Mouse (Mus musculus): Measurements from ENCODE around the gene Ssbp3. TPM values are rescaled to one million over a fixed set of nuclear protein-coding genes. Genes with fewer than 3 reads are reported as not detected.

Ssbp3 gene
- polyA plus RNA-seq, 1 experiment from 2014 or later, result 143 TPM

GRCm38 (mm10) chr4:106924175-106924574 is 13.7 kb downstream of the Ssbp3 start:
- Histone ChIP-seq H3K27ac (replicated peaks) (no peak overlapping the region), H3K4me3 (no peak overlapping the region), H3K4me1 (replicated peaks) (peaks cover 52% of the 10 kb centered on the region), H3K9ac (no peak overlapping the region), H3K27me3 (no peaks in the 10 kb centered on the region), H3K9me3 (no peaks in the 10 kb centered on the region), H3K36me3 (peaks cover 35% of the 10 kb centered on the region), H3K4me2 (no peak overlapping the region)
- WGBS, result 96% methylated on average over 4 of the region's 4 CpGs
- no peak for ATAC-seq (ENCODE audit: low FRiP score, low read depth)

DNA sequence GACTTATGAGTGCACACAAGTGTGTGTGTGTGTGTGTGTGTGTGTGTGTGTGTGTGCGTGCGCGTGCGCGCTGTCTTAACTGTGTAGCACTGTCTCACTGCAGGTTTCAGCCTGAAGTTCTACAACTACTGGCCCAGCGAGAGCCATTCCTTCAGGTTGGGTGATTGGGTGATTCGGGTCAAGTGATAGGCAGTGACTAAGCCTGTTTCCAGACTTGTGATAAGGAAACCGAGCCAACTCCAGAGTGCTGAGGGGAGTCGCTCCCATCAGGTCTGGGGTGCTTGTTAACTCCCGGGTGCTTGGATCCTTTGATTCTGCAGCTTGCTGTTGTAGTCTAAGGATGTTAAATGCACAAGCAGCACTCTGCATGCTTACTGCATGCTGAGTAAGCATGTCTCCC is 14.4 kb downstream of the Ssbp3 start:
- Histone ChIP-seq H3K4me3 (no peak overlapping the region), H3K27ac (replicated peaks) (no peak overlapping the region), H3K4me1 (replicated peaks) (peaks cover 57% of the 10 kb centered on the region), H3K9me3 (no peaks in the 10 kb centered on the region), H3K9ac (no peak overlapping the region), H3K36me3 (peaks cover 28% of the 10 kb centered on the region), H3K4me2 (no peak overlapping the region), H3K27me3 (no peaks in the 10 kb centered on the region)
- ATAC-seq (ENCODE audit: low FRiP score, low read depth), result no peak
- WGBS, result 91% methylated on average over 10 of the region's 10 CpGs

- no peak overlapping the region for H3K4me2 ChIP-seq
- H3K36me3 ChIP-seq, result peaks cover 28% of the 10 kb centered on the region
- H3K27ac ChIP-seq (replicated peaks), result no peak overlapping the region
- H3K9ac ChIP-seq, result no peak overlapping the region
- ATAC-seq (ENCODE audit: low FRiP score, low read depth), result no peak
- H3K27me3 ChIP-seq, result no peaks in the 10 kb centered on the region
- 53% methylated on average over 9 of the region's 9 CpGs for WGBS
- H3K4me3 ChIP-seq, result no peak overlapping the region
- no peaks in the 10 kb centered on the region for H3K9me3 ChIP-seq
- H3K4me1 ChIP-seq (replicated peaks), result peaks cover 52% of the 10 kb centered on the region
These were observed 15.9 kb downstream of the Ssbp3 start for GRCm38 (mm10) chr4:106926401-106926800.

GRCm38 (mm10) chr4:106927034-106927433 is 16.5 kb downstream of the Ssbp3 start:
- Histone ChIP-seq H3K27me3 (no peaks in the 10 kb centered on the region), H3K4me1 (replicated peaks) (peaks cover 46% of the 10 kb centered on the region), H3K27ac (replicated peaks) (no peak overlapping the region), H3K4me3 (no peak overlapping the region), H3K9me3 (no peaks in the 10 kb centered on the region), H3K9ac (no peak overlapping the region), H3K36me3 (peaks cover 28% of the 10 kb centered on the region), H3K4me2 (no peak overlapping the region)
- no peak for ATAC-seq (ENCODE audit: low FRiP score, low read depth)
- WGBS, result 67% methylated on average over 6 of the region's 6 CpGs

DNA sequence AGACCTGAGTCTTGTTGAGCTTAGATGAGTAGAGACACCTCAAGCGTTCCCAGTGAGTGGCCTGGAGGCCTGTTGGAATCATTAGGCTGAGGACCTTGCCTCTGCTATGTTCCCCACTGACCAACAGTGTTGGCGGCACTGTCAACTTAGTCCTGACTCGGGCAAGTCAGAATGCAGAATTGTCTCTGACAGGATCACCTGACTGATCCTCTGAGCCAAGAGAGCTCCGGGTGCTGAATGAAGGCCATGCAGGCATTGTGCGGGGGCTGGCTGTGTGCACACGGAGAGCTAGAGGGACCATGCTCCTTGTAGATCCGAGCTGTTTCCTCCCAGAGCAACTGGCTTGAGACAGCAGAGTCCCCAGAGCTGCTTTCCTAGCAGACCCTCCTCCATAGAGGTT is 18.5 kb downstream of the Ssbp3 start:
- WGBS, result 56% methylated on average over 7 of the region's 7 CpGs
- Histone ChIP-seq H3K27me3 (no peaks in the 10 kb centered on the region), H3K4me1 (replicated peaks) (peaks cover 45% of the 10 kb centered on the region), H3K4me2 (no peak overlapping the region), H3K36me3 (peaks cover 13% of the 10 kb centered on the region; the same call in 1 of the 2 replicates), H3K27ac (replicated peaks) (no peak overlapping the region), H3K9ac (no peak overlapping the region), H3K4me3 (no peak overlapping the region), H3K9me3 (no peaks in the 10 kb centered on the region)
- no peak for ATAC-seq (ENCODE audit: low FRiP score, low read depth)

DNA sequence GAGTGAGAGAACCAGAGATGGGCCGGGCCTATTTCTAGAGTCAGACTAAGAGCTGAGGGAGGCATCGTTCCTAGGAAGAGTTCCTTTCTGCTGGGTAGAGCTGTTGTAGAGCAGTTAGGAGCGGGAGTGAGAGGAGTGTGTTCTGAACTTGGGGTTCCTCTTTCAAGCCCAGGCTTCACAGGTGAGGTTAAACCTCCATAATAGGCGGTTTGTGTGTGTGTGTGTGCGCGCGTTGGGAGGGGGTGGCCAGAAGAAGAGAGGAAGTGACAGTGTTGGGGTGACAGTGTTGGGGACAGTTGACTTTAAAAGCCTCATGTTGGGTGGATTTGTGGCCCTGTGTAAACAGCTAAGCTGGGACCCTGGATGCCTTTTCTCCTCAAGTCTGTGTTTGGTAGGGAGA is 22.1 kb downstream of the Ssbp3 start:
- no peak overlapping the region for H3K4me2 ChIP-seq
- H3K4me3 ChIP-seq, result no peak overlapping the region
- H3K9ac ChIP-seq, result no peak overlapping the region
- WGBS, result 94% methylated on average over 7 of the region's 7 CpGs
- no peak overlapping the region for H3K27ac ChIP-seq (replicated peaks)
- H3K36me3 ChIP-seq, result no peaks in the 10 kb centered on the region
- no peaks in the 10 kb centered on the region for H3K27me3 ChIP-seq
- peaks cover 64% of the 10 kb centered on the region for H3K4me1 ChIP-seq (replicated peaks)
- no peak for ATAC-seq (ENCODE audit: low FRiP score, low read depth)
- no peaks in the 10 kb centered on the region for H3K9me3 ChIP-seq

GRCm38 (mm10) chr4:106933813-106934482 is 23.4 kb downstream of the Ssbp3 start:
- WGBS, result 76% methylated on average over 9 of the region's 9 CpGs
- H3K4me2 ChIP-seq, result no peak overlapping the region
- H3K4me3 ChIP-seq, result no peak overlapping the region
- H3K27ac ChIP-seq (replicated peaks), result no peak overlapping the region
- H3K9me3 ChIP-seq, result no peaks in the 10 kb centered on the region
- no peaks in the 10 kb centered on the region for H3K36me3 ChIP-seq
- no peak overlapping the region for H3K9ac ChIP-seq
- ATAC-seq (ENCODE audit: low FRiP score, low read depth), result no peak
- no peaks in the 10 kb centered on the region for H3K27me3 ChIP-seq
- peaks cover 74% of the 10 kb centered on the region for H3K4me1 ChIP-seq (replicated peaks)

GRCm38 (mm10) chr4:106934931-106935582 is 24.6 kb downstream of the Ssbp3 start:
- H3K36me3 ChIP-seq, result no peaks in the 10 kb centered on the region
- H3K4me2 ChIP-seq, result no peak overlapping the region
- no peaks in the 10 kb centered on the region for H3K9me3 ChIP-seq
- H3K27ac ChIP-seq (replicated peaks), result 0 out of 2 replicates have a peak overlapping the region, but pooled peaks have one; percentile 44
- H3K4me3 ChIP-seq, result no peak overlapping the region
- no peak for ATAC-seq (ENCODE audit: low FRiP score, low read depth)
- no peaks in the 10 kb centered on the region for H3K27me3 ChIP-seq
- peaks cover 77% of the 10 kb centered on the region for H3K4me1 ChIP-seq (replicated peaks)
- 35% methylated on average over 12 of the region's 12 CpGs for WGBS
- H3K9ac ChIP-seq, result no peak overlapping the region

DNA sequence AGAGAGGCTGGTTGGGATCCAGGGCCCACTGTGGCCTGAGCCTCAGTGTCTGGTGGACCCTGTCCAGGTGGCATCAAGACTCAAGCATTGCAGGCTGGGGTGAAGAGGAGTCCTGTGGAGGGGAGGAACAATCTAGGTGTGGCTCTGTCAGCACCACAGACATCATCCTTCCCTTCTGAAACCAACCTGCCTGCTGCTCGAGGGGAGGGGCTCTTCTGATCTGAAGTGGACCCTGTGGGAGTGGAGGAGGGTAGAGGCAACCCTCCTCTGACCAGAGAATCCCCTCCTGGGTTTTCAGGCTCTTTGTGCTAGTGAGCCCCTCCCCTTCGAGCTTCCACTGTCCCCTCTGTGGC is 25.1 kb downstream of the Ssbp3 start:
- Histone ChIP-seq H3K4me2 (no peak overlapping the region), H3K9ac (no peak overlapping the region), H3K36me3 (no peaks in the 10 kb centered on the region), H3K9me3 (no peaks in the 10 kb centered on the region), H3K4me3 (no peak overlapping the region), H3K27ac (replicated peaks) (peak overlapping the region; percentile 44; the same call in 1 of the 2 replicates), H3K27me3 (no peaks in the 10 kb centered on the region), H3K4me1 (replicated peaks) (peaks cover 75% of the 10 kb centered on the region)
- ATAC-seq (ENCODE audit: low FRiP score, low read depth), result peak; percentile 5; the same call in 1 of the 2 replicates
- 12% methylated on average over 2 of the region's 2 CpGs for WGBS

DNA sequence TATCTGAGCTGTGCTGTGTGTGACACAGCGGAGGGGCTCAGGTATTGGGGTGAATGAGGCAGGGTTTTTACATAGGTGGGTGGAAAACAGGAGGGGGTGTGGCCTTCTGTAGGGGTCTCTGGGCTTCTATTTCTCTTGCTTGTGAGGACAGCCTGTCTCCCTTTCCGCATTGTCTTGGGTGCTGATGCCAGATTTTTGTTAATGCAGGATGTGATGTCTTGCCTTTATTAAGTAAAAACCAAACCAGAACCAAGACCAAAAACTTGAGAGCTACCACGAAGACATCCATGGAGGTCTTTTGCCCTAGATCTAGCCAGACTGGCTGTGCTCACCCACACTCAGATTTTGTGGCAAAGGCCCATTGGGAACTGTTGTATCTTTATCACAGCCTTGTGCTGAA is 25.5 kb downstream of the Ssbp3 start:
- H3K9me3 ChIP-seq, result no peaks in the 10 kb centered on the region
- 42% methylated on average over 3 of the region's 3 CpGs for WGBS
- no peak overlapping the region for H3K4me3 ChIP-seq
- H3K4me1 ChIP-seq (replicated peaks), result peaks cover 77% of the 10 kb centered on the region
- H3K27ac ChIP-seq (replicated peaks), result peak overlapping the region; percentile 44
- no peak for ATAC-seq (ENCODE audit: low FRiP score, low read depth)
- H3K9ac ChIP-seq, result no peak overlapping the region
- no peak overlapping the region for H3K4me2 ChIP-seq
- no peaks in the 10 kb centered on the region for H3K27me3 ChIP-seq
- no peaks in the 10 kb centered on the region for H3K36me3 ChIP-seq

GRCm38 (mm10) chr4:106936741-106937140 is 26.2 kb downstream of the Ssbp3 start:
- no peaks in the 10 kb centered on the region for H3K27me3 ChIP-seq
- H3K27ac ChIP-seq (replicated peaks), result peak overlapping the region; percentile 46
- WGBS, result 14% methylated on average over 8 of the region's 8 CpGs
- no peak for ATAC-seq (ENCODE audit: low FRiP score, low read depth)
- no peak overlapping the region for H3K4me2 ChIP-seq
- peaks cover 84% of the 10 kb centered on the region for H3K4me1 ChIP-seq (replicated peaks)
- no peaks in the 10 kb centered on the region for H3K36me3 ChIP-seq
- H3K4me3 ChIP-seq, result no peak overlapping the region
- H3K9ac ChIP-seq, result peak overlapping the region; percentile 20; the same call in 1 of the 2 replicates
- no peaks in the 10 kb centered on the region for H3K9me3 ChIP-seq

- Histone ChIP-seq H3K9me3 (no peaks in the 10 kb centered on the region), H3K4me3 (no peak overlapping the region), H3K4me1 (replicated peaks) (peaks cover 94% of the 10 kb centered on the region), H3K36me3 (no peaks in the 10 kb centered on the region), H3K4me2 (no peak overlapping the region), H3K27me3 (no peaks in the 10 kb centered on the region), H3K9ac (no peak overlapping the region), H3K27ac (replicated peaks) (peak overlapping the region; percentile 72)
- ATAC-seq (ENCODE audit: low FRiP score, low read depth), result no peak
- 48% methylated on average over 8 of the region's 8 CpGs for WGBS
These were observed 28.2 kb downstream of the Ssbp3 start for GRCm38 (mm10) chr4:106938506-106939222.

All from hindbrain, embryonic 15.5 days (tissue).